Mouse (Mus musculus) hindbrain, embryonic 13.5 days (tissue): Measurements from ENCODE around the gene Fam53b. TPM values are rescaled to one million over a fixed set of nuclear protein-coding genes. Genes with fewer than 3 reads are reported as not detected.

Experiments
- ATAC-seq: fragments of 200-750 bp; cut with Nextera tagmentation; 2 replicates; pipeline ENCODE4 v1.8.0; 2017; ENCODE audit warnings: moderate TSS enrichment; ENCODE audit not compliant: low FRiP score
- H3K27ac ChIP-seq: fragments of 300-500 bp; sonication (generic); 2 replicates; pipeline ENCODE4 v1.5.1; 2015; ENCODE audit warnings: inconsistent platforms, mild to moderate bottlenecking, moderate library complexity
- H3K27me3 ChIP-seq: fragments of 300-500 bp; sonication (generic); 2 replicates; pipeline ENCODE4 v1.6.1; 2015; ENCODE audit warnings: mild to moderate bottlenecking, inconsistent platforms
- H3K36me3 ChIP-seq: fragments of 300-500 bp; sonication (generic); 2 replicates; pipeline ENCODE4 v1.6.1; 2015; ENCODE audit warnings: mild to moderate bottlenecking, inconsistent platforms
- H3K4me1 ChIP-seq: fragments of 300-500 bp; sonication (generic); replicated peaks from 2 replicates; pipeline ENCODE4 v1.6.1; 2015; ENCODE audit warnings: inconsistent platforms
- H3K4me2 ChIP-seq: fragments of 300-500 bp; sonication (generic); 2 replicates; pipeline ENCODE4 v1.6.1; 2015; ENCODE audit warnings: inconsistent platforms, mild to moderate bottlenecking, moderate library complexity
- H3K4me3 ChIP-seq: fragments of 300-500 bp; sonication (generic); 2 replicates; pipeline ENCODE4 v1.5.1; 2015; ENCODE audit warnings: mild to moderate bottlenecking, inconsistent platforms
- H3K9ac ChIP-seq: fragments of 300-500 bp; sonication (generic); 2 replicates; pipeline ENCODE4 v1.6.1; 2015; ENCODE audit warnings: mild to moderate bottlenecking, inconsistent platforms
- H3K9me3 ChIP-seq: fragments of 300-500 bp; sonication (generic); 2 replicates; pipeline ENCODE4 v1.6.1; 2016; ENCODE audit warnings: inconsistent platforms
- WGBS: fragments of 180-500 bp; shearing (Covaris S2); methylation state at CpG from one replicate; pipeline ENCODE4 v1.1.7; 2015; 5-methylcytosine and 5-hydroxymethylcytosine counted together
- polyA plus RNA-seq: library from polyadenylated mRNA; unstranded; fragments of >200 nt; fragmentation: Nextera tagmentation; extraction: Ambion mirVana; gene quantifications from 2 replicates; pipeline ENCODE4 v1.2.1, GENCODE M21; 2015

Fam53b gene
- polyA plus RNA-seq, 1 experiment from 2014 or later, result 19.3 TPM

GRCm38 (mm10) chr7:132688721-132689120 is 125.0 kb downstream of the Fam53b start:
- Histone ChIP-seq H3K4me1 (peaks cover 15% of the 10 kb centered on the region; the same call in 1 of the 2 replicates), H3K4me3 (no peak overlapping the region), H3K27ac (peak overlapping the region; percentile 6; the same call in 1 of the 2 replicates), H3K9ac (no peak overlapping the region), H3K36me3 (no peaks in the 10 kb centered on the region), H3K9me3 (no peaks in the 10 kb centered on the region), H3K27me3 (no peaks in the 10 kb centered on the region), H3K4me2 (no peak overlapping the region)
- WGBS, result 42% methylated on average over 5 of the region's 5 CpGs
- ATAC-seq, result no peak

- H3K9ac ChIP-seq, result no peak overlapping the region
- no peak for ATAC-seq
- H3K4me3 ChIP-seq, result no peak overlapping the region
- H3K4me2 ChIP-seq, result no peak overlapping the region
- peaks cover 14% of the 10 kb centered on the region; the same call in 1 of the 2 replicates for H3K4me1 ChIP-seq
- no peak overlapping the region for H3K27ac ChIP-seq
- H3K36me3 ChIP-seq, result no peaks in the 10 kb centered on the region
- 65% methylated on average over 2 of the region's 2 CpGs for WGBS
- no peaks in the 10 kb centered on the region for H3K27me3 ChIP-seq
- H3K9me3 ChIP-seq, result no peaks in the 10 kb centered on the region
Measured at GRCm38 (mm10) chr7:132687897-132688296, 125.8 kb downstream of the Fam53b start.

GRCm38 (mm10) chr7:132686515-132686914 is 127.2 kb downstream of the Fam53b start:
- 92% methylated on average over 3 of the region's 3 CpGs for WGBS
- Histone ChIP-seq H3K9me3 (no peaks in the 10 kb centered on the region), H3K4me3 (no peak overlapping the region), H3K4me2 (no peak overlapping the region), H3K27ac (no peak overlapping the region), H3K4me1 (peaks cover 9% of the 10 kb centered on the region; the same call in 1 of the 2 replicates), H3K36me3 (no peaks in the 10 kb centered on the region), H3K9ac (no peak overlapping the region), H3K27me3 (no peaks in the 10 kb centered on the region)
- ATAC-seq, result no peak

GRCm38 (mm10) chr7:132683923-132684322 is 129.8 kb downstream of the Fam53b start:
- Histone ChIP-seq H3K4me1 (peaks cover 9% of the 10 kb centered on the region; the same call in 1 of the 2 replicates), H3K27me3 (no peaks in the 10 kb centered on the region), H3K9me3 (no peaks in the 10 kb centered on the region), H3K27ac (no peak overlapping the region), H3K4me2 (no peak overlapping the region), H3K9ac (no peak overlapping the region), H3K4me3 (no peak overlapping the region), H3K36me3 (no peaks in the 10 kb centered on the region)
- ATAC-seq, result no peak
- WGBS, result 96% methylated on average over 4 of the region's 4 CpGs

- no peaks in the 10 kb centered on the region for H3K9me3 ChIP-seq
- no peaks in the 10 kb centered on the region for H3K36me3 ChIP-seq
- no peak overlapping the region for H3K4me3 ChIP-seq
- H3K27ac ChIP-seq, result no peak overlapping the region
- H3K9ac ChIP-seq, result no peak overlapping the region
- no peaks in the 10 kb centered on the region for H3K27me3 ChIP-seq
- no peak for ATAC-seq
- H3K4me2 ChIP-seq, result no peak overlapping the region
- 73% methylated on average over 3 of the region's 3 CpGs for WGBS
- H3K4me1 ChIP-seq, result peaks cover 3% of the 10 kb centered on the region; the same call in 1 of the 2 replicates
Measured at GRCm38 (mm10) chr7:132682901-132683300, 130.8 kb downstream of the Fam53b start.

GRCm38 (mm10) chr7:132682336-132682735 is 131.3 kb downstream of the Fam53b start:
- Histone ChIP-seq H3K4me2 (no peak overlapping the region), H3K9ac (no peak overlapping the region), H3K4me1 (no peaks in the 10 kb centered on the region), H3K36me3 (no peaks in the 10 kb centered on the region), H3K4me3 (no peak overlapping the region), H3K27me3 (no peaks in the 10 kb centered on the region), H3K9me3 (no peaks in the 10 kb centered on the region), H3K27ac (no peak overlapping the region)
- WGBS, result 87% methylated on average over 3 of the region's 3 CpGs
- ATAC-seq, result no peak

- Histone ChIP-seq H3K27ac (no peak overlapping the region), H3K36me3 (no peaks in the 10 kb centered on the region), H3K27me3 (no peaks in the 10 kb centered on the region), H3K4me2 (no peak overlapping the region), H3K9me3 (no peaks in the 10 kb centered on the region), H3K4me3 (no peak overlapping the region), H3K9ac (no peak overlapping the region), H3K4me1 (no peaks in the 10 kb centered on the region)
- ATAC-seq, result no peak
- WGBS, result 100% methylated on average over 1 of the region's 1 CpGs
Measured at GRCm38 (mm10) chr7:132681831-132682230, 131.9 kb downstream of the Fam53b start.

GRCm38 (mm10) chr7:132681296-132681695 is 132.4 kb downstream of the Fam53b start:
- no peak overlapping the region for H3K4me2 ChIP-seq
- no peak overlapping the region for H3K9ac ChIP-seq
- 87% methylated on average over 11 of the region's 11 CpGs for WGBS
- no peaks in the 10 kb centered on the region for H3K9me3 ChIP-seq
- no peak overlapping the region for H3K4me3 ChIP-seq
- ATAC-seq, result no peak
- no peak overlapping the region; the same call in 1 of the 2 replicates for H3K27ac ChIP-seq
- H3K27me3 ChIP-seq, result no peaks in the 10 kb centered on the region
- H3K4me1 ChIP-seq, result no peaks in the 10 kb centered on the region
- no peaks in the 10 kb centered on the region for H3K36me3 ChIP-seq

- 87% methylated on average over 6 of the region's 6 CpGs for WGBS
- Histone ChIP-seq H3K4me2 (no peak overlapping the region), H3K9me3 (no peaks in the 10 kb centered on the region), H3K4me3 (no peak overlapping the region), H3K27ac (no peak overlapping the region), H3K36me3 (no peaks in the 10 kb centered on the region), H3K9ac (no peak overlapping the region), H3K4me1 (no peaks in the 10 kb centered on the region), H3K27me3 (no peaks in the 10 kb centered on the region)
- ATAC-seq, result no peak
Measured at GRCm38 (mm10) chr7:132679549-132679948, 134.1 kb downstream of the Fam53b start.

GRCm38 (mm10) chr7:132679117-132679516 is 134.6 kb downstream of the Fam53b start:
- Histone ChIP-seq H3K9me3 (no peaks in the 10 kb centered on the region), H3K27me3 (no peaks in the 10 kb centered on the region), H3K4me2 (no peak overlapping the region), H3K4me3 (no peak overlapping the region), H3K36me3 (no peaks in the 10 kb centered on the region), H3K27ac (no peak overlapping the region), H3K4me1 (peaks cover 4% of the 10 kb centered on the region), H3K9ac (no peak overlapping the region)
- ATAC-seq, result no peak
- 73% methylated on average over 4 of the region's 4 CpGs for WGBS

- no peak for ATAC-seq
- Histone ChIP-seq H3K4me1 (peaks cover 9% of the 10 kb centered on the region), H3K36me3 (no peaks in the 10 kb centered on the region), H3K9ac (no peak overlapping the region), H3K4me2 (no peak overlapping the region), H3K27ac (no peak overlapping the region), H3K4me3 (no peak overlapping the region), H3K27me3 (no peaks in the 10 kb centered on the region), H3K9me3 (no peaks in the 10 kb centered on the region)
- WGBS, result 92% methylated on average over 2 of the region's 2 CpGs
Measured at GRCm38 (mm10) chr7:132675922-132676321, 137.8 kb downstream of the Fam53b start.

GRCm38 (mm10) chr7:132673931-132674755 is 139.5 kb downstream of the Fam53b start:
- H3K9ac ChIP-seq, result no peak overlapping the region
- H3K36me3 ChIP-seq, result no peaks in the 10 kb centered on the region
- H3K4me1 ChIP-seq, result peaks cover 9% of the 10 kb centered on the region
- no peaks in the 10 kb centered on the region for H3K9me3 ChIP-seq
- no peak overlapping the region for H3K4me2 ChIP-seq
- H3K4me3 ChIP-seq, result no peak overlapping the region
- WGBS, result 56% methylated on average over 17 of the region's 17 CpGs
- no peaks in the 10 kb centered on the region for H3K27me3 ChIP-seq
- no peak overlapping the region for H3K27ac ChIP-seq
- no peak for ATAC-seq

GRCm38 (mm10) chr7:132672481-132672959 is 141.2 kb downstream of the Fam53b start:
- Histone ChIP-seq H3K4me2 (no peak overlapping the region), H3K27ac (no peak overlapping the region), H3K4me3 (no peak overlapping the region), H3K27me3 (no peaks in the 10 kb centered on the region), H3K9ac (no peak overlapping the region), H3K9me3 (no peaks in the 10 kb centered on the region), H3K4me1 (peaks cover 9% of the 10 kb centered on the region), H3K36me3 (no peaks in the 10 kb centered on the region)
- no peak for ATAC-seq
- WGBS, result 87% methylated on average over 7 of the region's 7 CpGs
